Mouse (Mus musculus) bone marrow macrophage, adult 2 months (primary cell): ENCODE data around the gene Ttc16.

Source experiments
- CTCF ChIP-seq: IDR thresholded peaks from 2 replicates; pipeline ENCODE4 v1.5.1; 2012; ENCODE audit warnings: low read depth, mild to moderate bottlenecking, low read length, moderate library complexity
- POLR2A ChIP-seq: IDR thresholded peaks from 2 replicates; pipeline ENCODE4 v1.6.1; 2012; ENCODE audit warnings: mild to moderate bottlenecking, low read depth, low read length, borderline replicate concordance

- TF ChIP-seq CTCF = no peak
- no peak for TF ChIP-seq POLR2A
These were observed 13.6 kb downstream of the Ttc16 start for GRCm38 (mm10) chr2:32761859-32762258.
